In genomic region chr6:137470901-137471598, GRCm38 (mm10) we compare ENCODE assay signal across 8 mouse cellular contexts.
DNase-seq lines count a peak whose midpoint lies in the region; ATAC-seq and TF ChIP-seq lines count a peak whose summit lies in the region.

No protein-coding gene starts in this region.

- peaks cover 4% of the 10 kb centered on the region; the same call in 1 of the 2 replicates for H3K9me3 ChIP-seq in forebrain, embryonic 10.5 days
- no peaks in the 10 kb centered on the region; the same call in 1 of the 2 replicates for H3K9me3 ChIP-seq in heart, embryonic 11.5 days (replicated peaks; ENCODE audit: control insufficient read depth, low read length)
- H3K9me3 ChIP-seq in liver, embryonic 16.5 days (replicated peaks; ENCODE audit: control insufficient read depth, low read length), result no peaks in the 10 kb centered on the region

- no peaks in the 10 kb centered on the region for H3K27me3 ChIP-seq in thymus, adult 2 months (ENCODE audit: control insufficient read depth, insufficient read depth, low read length)
- H3K27me3 ChIP-seq in forebrain, embryonic 10.5 days (ENCODE audit: poor library complexity, severe bottlenecking), result no peaks in the 10 kb centered on the region
- no peaks in the 10 kb centered on the region for H3K27me3 ChIP-seq in heart, embryonic 11.5 days (ENCODE audit: control insufficient read depth, insufficient read depth, low read length)
- H3K27me3 ChIP-seq in liver, embryonic 16.5 days (ENCODE audit: control insufficient read depth, insufficient read depth, low read depth, low read length), result no peaks in the 10 kb centered on the region

- DNase-seq in thymus, adult 2 months, result peak; percentile 6
- no peak for DNase-seq in thymus, postnatal 10 days (ENCODE audit: low spot score in 2 of 2)
- no peak for DNase-seq in forebrain, embryonic 10.5 days (ENCODE audit: extremely low spot score, low spot score)
- DNase-seq in kidney, postnatal 25 days, result peak; percentile 92 to 95
- peak; percentile 89 for DNase-seq in testis, postnatal 10 days (ENCODE audit: low spot score)

- H3K9ac ChIP-seq in heart, embryonic 11.5 days (ENCODE audit: low read depth, low read length), result 0 out of 2 replicates have a peak overlapping the region, but pooled peaks have one; percentile 16
- no peak overlapping the region for H3K9ac ChIP-seq in liver, embryonic 16.5 days (ENCODE audit: low read depth, low read length)

- H3K4me1 ChIP-seq in thymus, adult 2 months (replicated peaks; ENCODE audit: control insufficient read depth, insufficient read depth, low read length), result 0 out of 2 replicates have a peak, but pooled peaks cover 2% of the 10 kb centered on the region
- peaks cover 20% of the 10 kb centered on the region for H3K4me1 ChIP-seq in forebrain, embryonic 10.5 days
- peaks cover 6% of the 10 kb centered on the region for H3K4me1 ChIP-seq in heart, embryonic 11.5 days (ENCODE audit: control insufficient read depth, insufficient read depth, low read length)
- no peaks in the 10 kb centered on the region for H3K4me1 ChIP-seq in liver, embryonic 16.5 days (ENCODE audit: control insufficient read depth, low read depth, low read length)

- H3K36me3 ChIP-seq in thymus, adult 2 months (ENCODE audit: control insufficient read depth, insufficient read depth, low read length), result no peaks in the 10 kb centered on the region
- H3K36me3 ChIP-seq in forebrain, embryonic 10.5 days (replicated peaks), result no peaks in the 10 kb centered on the region
- no peaks in the 10 kb centered on the region for H3K36me3 ChIP-seq in heart, embryonic 11.5 days (ENCODE audit: control insufficient read depth, insufficient read depth, low read length)
- no peaks in the 10 kb centered on the region for H3K36me3 ChIP-seq in liver, embryonic 16.5 days (ENCODE audit: control insufficient read depth, insufficient read depth)

- no peak overlapping the region for H3K4me3 ChIP-seq in thymus, adult 2 months (ENCODE audit: control insufficient read depth, insufficient read depth, low read length)
- no peak overlapping the region for H3K4me3 ChIP-seq in forebrain, embryonic 10.5 days
- no peak overlapping the region for H3K4me3 ChIP-seq in heart, embryonic 11.5 days (ENCODE audit: low read depth, low read length)
- H3K4me3 ChIP-seq in liver, embryonic 16.5 days (ENCODE audit: low read depth, low read length), result no peak overlapping the region

- no peak for TF ChIP-seq CTCF in thymus, adult 2 months (IDR thresholded peaks at IDR 0.05; ENCODE audit: borderline replicate concordance, control insufficient read depth, extremely low read depth, insufficient read depth, low read length, poor library complexity)

- TF ChIP-seq POLR2A in thymus, adult 2 months (IDR thresholded peaks at IDR 0.05; ENCODE audit: control insufficient read depth, extremely low read depth, insufficient read depth, low read length, poor library complexity), result no peak

- WGBS in thymus, adult 2 months, result 38% methylated on average over 11 of the region's 11 CpGs
- WGBS in forebrain, embryonic 10.5 days, result 76% methylated on average over 11 of the region's 11 CpGs
- WGBS in heart, embryonic 11.5 days (ENCODE audit: insufficient replicate concordance), result 28% methylated on average over 11 of the region's 11 CpGs
- 66% methylated on average over 11 of the region's 11 CpGs for WGBS in liver, embryonic 16.5 days (ENCODE audit: insufficient replicate concordance)

- no peak overlapping the region for H3K27ac ChIP-seq in thymus, adult 2 months (ENCODE audit: control insufficient read depth, insufficient read depth, low read length)
- 0 out of 2 replicates have a peak overlapping the region, but pooled peaks have one; percentile 15 for H3K27ac ChIP-seq in forebrain, embryonic 10.5 days
- peak overlapping the region; percentile 82 for H3K27ac ChIP-seq in heart, embryonic 11.5 days (ENCODE audit: low read depth, low read length)
- H3K27ac ChIP-seq in liver, embryonic 16.5 days (ENCODE audit: low read length), result peak overlapping the region; percentile 9; the same call in 1 of the 2 replicates

- H3K4me2 ChIP-seq in heart, embryonic 11.5 days, result no peak overlapping the region
- no peak overlapping the region for H3K4me2 ChIP-seq in liver, embryonic 16.5 days (ENCODE audit: low read depth, low read length)

- peak; percentile 74; the same call in 1 of the 2 replicates for ATAC-seq in heart, embryonic 11.5 days (replicated peaks; ENCODE audit: insufficient number of reproducible peaks, low FRiP score, low TSS enrichment)
- 0 out of 2 replicates have a peak, but pooled peaks have one; percentile 11 for ATAC-seq in liver, embryonic 16.5 days (ENCODE audit: low read depth)
- ATAC-seq in neutrophil, adult 5-6 weeks (ENCODE audit: extremely low read depth, insufficient number of reproducible peaks, low FRiP score, poor library complexity, severe bottlenecking), result peak; percentile 24; the same call in 1 of the 2 replicates

Comparison
In these comparisons a context has a peak if more than half of its experiments do, and no peak if none do; other contexts are left out.
1. DNase-seq: peak in thymus, adult 2 months (single experiment), kidney, postnatal 25 days (2 of 2) and testis, postnatal 10 days (single experiment); none in thymus, postnatal 10 days (0 of 2) and forebrain, embryonic 10.5 days (single experiment).
2. ATAC-seq: peak in every context shown above with its lines; median percentile 74 in heart, embryonic 11.5 days; 24 in neutrophil, adult 5-6 weeks; 11 in liver, embryonic 16.5 days.